Mouse (Mus musculus) bone marrow, adult 2 months (tissue): ENCODE data around the gene Mov10l1.

Experiments used
- CTCF ChIP-seq: fragments of 200-500 bp; IDR thresholded peaks from 2 replicates; pipeline ENCODE4 v1.5.1; 2011; ENCODE audit warnings: low read length, control low read depth; ENCODE audit not compliant: control insufficient read depth, insufficient read depth
- POLR2A ChIP-seq: fragments of 200-500 bp; IDR thresholded peaks from 2 replicates; pipeline ENCODE4 v1.6.1; 2011; ENCODE audit warnings: low read depth, mild to moderate bottlenecking, control low read depth, low read length, borderline replicate concordance; ENCODE audit not compliant: control insufficient read depth

- TF ChIP-seq CTCF: no peak
- TF ChIP-seq POLR2A: no peak
These were observed 82.2 kb downstream of the Mov10l1 start for GRCm38 (mm10) chr15:89064891-89065290.
